Mouse (Mus musculus) embryonic facial prominence, embryonic 13.5 days (tissue): ENCODE data around the gene Rpl4. TPM values are rescaled to one million over a fixed set of nuclear protein-coding genes. Genes with fewer than 3 reads are reported as not detected.
A peak's percentile ranks its signal among the peaks of the same experiment; 100 is the strongest.
"Not testable (repeated sequence)": the region's sequence is repeated elsewhere in the genome, so short reads cannot be mapped to it uniquely, and the experiment has no call there.

Experiments
- ATAC-seq: fragments of 200-750 bp; cut with Nextera tagmentation; 2 replicates; pipeline ENCODE4 v1.8.0; 2017; ENCODE audit warnings: low read depth; ENCODE audit not compliant: insufficient number of reproducible peaks, insufficient read depth, low FRiP score, low TSS enrichment
- H3K27ac ChIP-seq: fragments of 300-500 bp; sonication (generic); 2 replicates; pipeline ENCODE4 v1.5.1; 2015; ENCODE audit warnings: moderate library complexity, mild to moderate bottlenecking, inconsistent platforms
- H3K27me3 ChIP-seq: fragments of 300-500 bp; sonication (generic); 2 replicates; pipeline ENCODE4 v1.6.1; 2015; ENCODE audit warnings: mild to moderate bottlenecking, inconsistent platforms
- H3K36me3 ChIP-seq: fragments of 300-500 bp; sonication (generic); 2 replicates; pipeline ENCODE4 v1.6.1; 2015; ENCODE audit warnings: mild to moderate bottlenecking, inconsistent platforms
- H3K4me1 ChIP-seq: fragments of 300-500 bp; sonication (generic); 2 replicates; pipeline ENCODE4 v1.6.1; 2015; ENCODE audit warnings: inconsistent platforms
- H3K4me2 ChIP-seq: fragments of 300-500 bp; sonication (generic); 2 replicates; pipeline ENCODE4 v1.6.1; 2015; ENCODE audit warnings: moderate library complexity, mild to moderate bottlenecking, inconsistent platforms
- H3K4me3 ChIP-seq: fragments of 300-500 bp; sonication (generic); 2 replicates; pipeline ENCODE4 v1.5.1; 2015; ENCODE audit warnings: mild to moderate bottlenecking, inconsistent platforms
- H3K9ac ChIP-seq: fragments of 300-500 bp; sonication (generic); 2 replicates; pipeline ENCODE4 v1.6.1; 2015; ENCODE audit warnings: mild to moderate bottlenecking, inconsistent platforms
- H3K9me3 ChIP-seq: fragments of 300-500 bp; sonication (generic); 2 replicates; pipeline ENCODE4 v1.6.1; 2016; ENCODE audit warnings: inconsistent platforms
- WGBS: fragments of 180-500 bp; shearing (Covaris S2); methylation state at CpG from one replicate; pipeline ENCODE4 v1.1.7; 2015; ENCODE audit warnings: mixed read lengths; 5-methylcytosine and 5-hydroxymethylcytosine counted together
- polyA plus RNA-seq: library from polyadenylated mRNA; unstranded; fragments of >200 nt; fragmentation: Nextera tagmentation; extraction: Ambion mirVana; gene quantifications from 2 replicates; pipeline ENCODE4 v1.2.1, GENCODE M21; 2015

The Rpl4 gene
- polyA plus RNA-seq, 1 experiment from 2014 or later = 1,232 TPM

DNA sequence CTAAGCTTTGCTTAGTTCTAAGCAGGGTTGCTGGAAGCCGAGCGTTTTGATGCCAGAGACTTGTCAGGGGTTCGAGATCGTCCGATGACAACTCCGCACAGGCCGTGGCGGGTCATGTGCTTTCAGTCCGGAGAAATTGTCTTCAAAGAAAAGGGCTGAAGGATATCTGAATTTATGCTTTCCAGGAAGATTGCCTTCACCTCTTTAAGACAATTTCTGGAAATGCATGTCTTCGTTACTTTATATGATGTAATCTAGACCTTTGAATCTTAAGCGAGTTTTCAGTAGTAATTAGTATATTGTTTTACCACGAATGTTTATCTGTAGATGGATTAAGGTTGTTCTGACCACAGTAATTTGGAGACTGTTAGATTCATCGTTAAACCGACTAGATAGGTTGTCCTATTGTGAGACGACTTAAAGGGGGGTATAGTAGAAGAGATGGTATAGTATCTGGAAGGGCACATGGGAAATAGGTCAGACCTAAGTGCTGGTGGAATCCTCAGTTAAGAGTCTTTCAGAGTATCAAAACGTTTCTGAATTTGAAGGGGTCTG, 568 bp downstream of the Rpl4 start:
- Histone ChIP-seq H3K4me2 (peak overlapping the region; percentile 82), H3K4me3 (peak overlapping the region; percentile 93), H3K4me1 (peaks cover 25% of the 10 kb centered on the region), H3K27ac (peak overlapping the region; percentile 95), H3K27me3 (no peaks in the 10 kb centered on the region), H3K36me3 (peaks cover 43% of the 10 kb centered on the region), H3K9ac (peak overlapping the region; percentile 93), H3K9me3 (no peaks in the 10 kb centered on the region)
- no peak for ATAC-seq
- WGBS = under 1% methylated on average over 16 of the region's 16 CpGs

DNA sequence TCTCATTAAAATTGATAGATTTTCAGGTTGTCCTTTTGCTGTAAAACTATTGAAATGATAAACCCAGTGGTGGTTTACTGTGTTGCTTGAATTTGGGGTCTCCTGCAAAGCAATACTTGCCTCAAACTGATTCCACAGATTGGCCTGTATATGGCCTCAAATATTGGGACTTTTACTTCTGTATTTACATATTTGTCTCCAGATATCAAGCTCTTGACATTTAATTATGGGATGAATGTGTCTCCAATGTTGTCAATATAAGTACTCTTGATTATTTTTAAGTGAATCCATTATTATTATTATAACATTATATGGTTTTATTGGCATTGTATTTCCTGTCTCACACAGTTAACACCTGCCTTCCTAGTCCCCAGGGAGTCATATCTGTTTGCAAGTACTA, 1.2 kb downstream of the Rpl4 start:
- Histone ChIP-seq H3K4me3 (peak overlapping the region; percentile 93), H3K4me2 (peak overlapping the region; percentile 82), H3K36me3 (peaks cover 45% of the 10 kb centered on the region), H3K4me1 (peaks cover 25% of the 10 kb centered on the region), H3K9me3 (no peaks in the 10 kb centered on the region), H3K27ac (peak overlapping the region; percentile 95; the same call in 1 of the 2 replicates), H3K27me3 (no peaks in the 10 kb centered on the region), H3K9ac (peak overlapping the region; percentile 93)
- no peak for ATAC-seq

DNA sequence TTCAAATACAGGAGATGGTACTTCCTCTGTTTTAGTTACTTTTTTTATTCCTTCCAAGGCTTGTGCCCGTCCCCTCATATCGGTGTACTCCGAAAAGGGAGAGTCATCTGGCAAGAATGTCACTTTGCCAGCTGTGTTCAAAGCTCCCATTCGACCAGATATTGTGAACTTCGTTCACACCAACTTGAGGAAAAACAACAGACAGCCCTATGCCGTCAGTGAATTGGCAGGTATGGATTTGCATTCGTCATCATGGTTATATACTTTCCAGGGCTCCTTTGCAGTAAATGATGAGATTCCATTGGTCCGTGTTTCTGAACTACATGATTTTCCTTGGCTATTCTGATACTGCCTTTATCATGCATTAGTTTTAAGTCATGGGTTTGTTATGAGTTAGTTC, 1.6 kb downstream of the Rpl4 start:
- H3K4me2 ChIP-seq = peak overlapping the region; percentile 82
- H3K9me3 ChIP-seq = no peaks in the 10 kb centered on the region
- peaks cover 27% of the 10 kb centered on the region for H3K4me1 ChIP-seq
- peak overlapping the region; percentile 93 for H3K4me3 ChIP-seq
- peaks cover 45% of the 10 kb centered on the region for H3K36me3 ChIP-seq
- no peak overlapping the region for H3K27ac ChIP-seq
- peak overlapping the region; percentile 93; the same call in 1 of the 2 replicates for H3K9ac ChIP-seq
- ATAC-seq = no peak
- WGBS = 70% methylated on average over 8 of the region's 8 CpGs
- no peaks in the 10 kb centered on the region for H3K27me3 ChIP-seq

DNA sequence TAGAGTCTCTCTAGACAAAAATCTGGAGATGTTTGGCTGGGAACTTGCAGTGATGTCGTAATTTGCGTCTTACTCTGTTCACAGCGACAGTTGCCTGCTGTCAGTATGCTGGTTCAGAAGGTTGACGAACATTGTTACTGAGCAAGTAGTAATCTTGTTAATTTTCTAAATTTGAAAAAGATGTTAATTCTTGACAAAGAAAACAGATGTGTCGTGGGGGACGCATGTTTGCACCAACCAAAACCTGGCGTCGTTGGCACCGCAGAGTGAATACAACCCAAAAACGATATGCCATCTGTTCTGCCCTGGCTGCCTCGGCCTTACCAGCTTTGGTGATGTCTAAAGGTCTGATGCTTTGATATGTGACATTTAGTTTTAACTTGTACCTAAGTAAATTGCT, 2.2 kb downstream of the Rpl4 start:
- H3K9me3 ChIP-seq = no peaks in the 10 kb centered on the region
- H3K4me3 ChIP-seq = 0 out of 2 replicates have a peak overlapping the region, but pooled peaks have one; percentile 93
- no peak overlapping the region; the same call in 1 of the 2 replicates for H3K9ac ChIP-seq
- no peak for ATAC-seq
- H3K27ac ChIP-seq = no peak overlapping the region
- H3K36me3 ChIP-seq = peaks cover 47% of the 10 kb centered on the region
- 82% methylated on average over 11 of the region's 11 CpGs for WGBS
- no peaks in the 10 kb centered on the region for H3K27me3 ChIP-seq
- peaks cover 32% of the 10 kb centered on the region for H3K4me1 ChIP-seq
- H3K4me2 ChIP-seq = peak overlapping the region; percentile 82; the same call in 1 of the 2 replicates

DNA sequence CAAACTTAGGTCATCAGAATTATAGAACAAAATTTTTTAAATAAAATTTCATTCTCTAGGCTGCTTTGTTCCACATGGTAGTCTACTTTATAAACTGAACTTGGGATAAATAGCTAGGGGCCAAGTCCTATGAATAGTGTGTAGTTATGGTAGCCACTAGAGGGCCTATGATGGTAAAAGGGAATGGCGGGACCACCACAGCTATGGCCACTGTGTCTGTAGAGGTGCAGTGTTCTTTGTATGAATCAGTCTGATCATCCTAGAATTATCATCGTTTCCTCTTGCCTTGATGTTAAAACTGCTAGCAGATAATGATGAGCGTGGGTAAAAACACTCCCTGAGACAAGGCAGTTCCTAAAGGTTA, 5.4 kb downstream of the Rpl4 start:
- ATAC-seq = no peak
- 41% methylated on average over 3 of the region's 3 CpGs for WGBS
- Histone ChIP-seq H3K4me1 (peaks cover 19% of the 10 kb centered on the region), H3K27ac (peak overlapping the region; percentile 86), H3K9ac (no peak overlapping the region), H3K27me3 (no peaks in the 10 kb centered on the region), H3K4me2 (peak overlapping the region; percentile 65), H3K36me3 (peaks cover 77% of the 10 kb centered on the region), H3K4me3 (peak overlapping the region; percentile 66), H3K9me3 (no peaks in the 10 kb centered on the region)

DNA sequence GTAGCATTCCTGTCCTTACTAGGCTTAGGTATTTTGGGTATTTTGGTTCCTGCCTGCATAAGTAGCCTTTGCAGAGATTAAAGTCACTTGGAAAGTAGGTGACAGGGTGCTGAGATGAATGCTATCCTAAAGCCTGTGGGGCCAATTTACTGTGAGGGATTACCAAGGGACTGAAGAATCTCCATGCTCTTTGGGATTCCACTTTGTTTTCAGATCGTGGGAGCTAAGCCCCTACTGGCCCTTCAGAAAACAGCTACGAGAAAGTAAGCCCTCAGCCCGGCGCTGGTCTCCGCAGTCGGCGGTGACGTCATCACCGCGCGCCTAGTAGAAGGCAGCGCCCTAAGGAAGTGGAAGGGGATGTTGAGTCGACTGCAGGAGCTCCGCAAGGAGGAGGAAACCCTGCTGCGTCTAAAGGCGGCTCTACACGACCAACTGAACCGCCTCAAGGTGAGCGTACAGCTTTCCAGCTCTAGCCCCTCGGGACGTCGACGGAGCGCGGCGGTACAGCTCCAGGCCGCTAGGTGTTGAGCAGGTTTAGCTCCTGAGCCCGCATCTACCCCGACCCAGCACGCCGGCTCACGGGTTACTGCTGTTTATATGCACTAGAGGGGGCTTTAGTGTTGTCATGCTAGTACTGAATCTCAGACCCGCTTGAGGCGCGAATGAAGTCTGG, 5.9 kb downstream of the Rpl4 start, which contains the start of gene Snapc5:
Gene Snapc5, plus strand, starts transcription at position 301 of the 673 bp plus-strand sequence.
- H3K4me3 ChIP-seq = peak within 1 kb of the TSS; percentile 66
- under 1% methylated on average over 35 of the region's 35 CpGs for WGBS
- peak within 1 kb of the TSS; percentile 75 for H3K9ac ChIP-seq
- H3K4me2 ChIP-seq = peak within 1 kb of the TSS; percentile 65
- peak within 1 kb of the TSS; percentile 86 for H3K27ac ChIP-seq
- peaks cover 77% of the 10 kb centered on the region for H3K36me3 ChIP-seq
- ATAC-seq = peak; percentile 93
- H3K9me3 ChIP-seq = no peaks in the 10 kb centered on the region
- peaks cover 19% of the 10 kb centered on the region for H3K4me1 ChIP-seq
- H3K27me3 ChIP-seq = no peaks in the 10 kb centered on the region

DNA sequence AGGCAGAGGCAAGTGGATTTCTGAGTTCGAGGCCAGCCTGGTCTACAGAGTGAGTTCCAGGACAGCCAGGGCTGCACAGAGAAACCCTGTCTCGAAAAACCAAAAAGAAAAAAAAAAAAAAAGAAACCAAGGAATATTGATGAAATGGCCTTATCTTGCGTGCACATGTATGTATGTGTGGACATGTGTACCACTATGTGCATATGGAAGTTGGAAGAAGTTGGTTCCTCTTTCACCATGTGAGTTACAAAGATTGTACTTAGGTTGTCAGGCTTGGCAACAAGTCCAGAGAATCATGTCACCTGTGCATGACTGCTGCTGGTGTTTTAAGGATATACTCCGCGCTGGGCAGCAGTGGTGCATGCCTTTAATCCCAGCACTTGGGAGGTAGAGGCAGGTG, 10.1 kb downstream of the Rpl4 start:
- WGBS = 91% methylated on average over 5 of the region's 5 CpGs
- H3K4me1 ChIP-seq, ATAC-seq, H3K4me2 ChIP-seq, H3K27me3 ChIP-seq, H3K9me3 ChIP-seq, H3K4me3 ChIP-seq, H3K9ac ChIP-seq, H3K27ac ChIP-seq: not testable (repeated sequence)
- H3K36me3 ChIP-seq = peaks cover 72% of the 10 kb centered on the region

DNA sequence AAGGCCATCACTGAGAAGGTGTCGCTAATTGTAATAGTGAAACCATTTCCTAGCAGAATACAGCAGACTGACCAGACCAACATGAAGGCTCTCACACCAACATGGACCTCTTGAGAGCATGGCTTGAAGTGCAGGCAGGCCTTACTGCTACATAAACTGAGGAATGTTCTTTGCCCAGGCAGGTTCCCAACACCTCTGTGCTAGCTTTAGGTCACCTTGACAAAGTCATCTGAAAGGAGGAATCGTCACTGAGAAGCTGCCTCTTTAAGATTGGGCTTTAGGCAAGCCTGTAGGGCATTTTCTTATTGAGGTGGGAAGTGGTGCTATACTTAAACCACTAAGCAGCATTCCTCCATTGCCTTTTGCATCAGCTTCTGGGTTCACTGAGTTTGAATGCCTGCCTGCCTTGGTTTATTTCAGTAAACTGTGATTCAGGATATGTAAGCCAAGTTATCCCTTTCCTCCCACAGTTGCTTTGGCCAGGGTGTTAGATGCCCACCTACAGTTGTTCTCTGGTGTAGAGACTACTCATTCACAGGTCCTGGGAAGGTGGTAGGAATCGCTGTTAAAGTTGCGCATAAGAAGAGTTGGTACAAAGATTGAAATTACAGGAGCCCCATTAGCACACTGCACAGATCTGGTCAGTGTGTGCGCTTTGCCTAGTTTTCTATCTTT, 11.1 kb downstream of the Rpl4 start:
- Histone ChIP-seq H3K4me3 (no peak overlapping the region), H3K36me3 (peaks cover 75% of the 10 kb centered on the region), H3K4me2 (no peak overlapping the region), H3K27me3 (no peaks in the 10 kb centered on the region), H3K4me1 (peaks cover 8% of the 10 kb centered on the region; the same call in 1 of the 2 replicates), H3K9ac (no peak overlapping the region), H3K27ac (no peak overlapping the region), H3K9me3 (no peaks in the 10 kb centered on the region)
- WGBS = 91% methylated on average over 5 of the region's 5 CpGs
- ATAC-seq = no peak

DNA sequence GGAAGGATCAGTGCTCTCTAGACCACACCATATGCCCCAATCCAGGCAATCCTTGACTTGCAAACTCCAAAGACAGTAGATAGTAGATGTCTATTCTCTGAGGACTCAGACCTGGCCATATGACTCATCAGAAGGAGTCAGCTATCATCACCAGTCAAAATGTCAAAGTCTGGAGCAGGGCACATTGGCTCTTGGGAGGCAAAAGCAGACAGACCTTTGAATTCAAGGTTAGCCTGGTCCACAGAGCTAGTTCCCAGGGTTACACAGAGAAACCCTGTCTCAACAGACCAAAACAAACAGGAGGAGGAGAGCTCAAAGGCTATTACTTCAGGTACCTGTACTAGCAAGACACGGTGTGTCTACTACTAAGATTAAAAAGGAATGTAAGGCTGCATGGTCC, 20.7 kb downstream of the Rpl4 start:
- no peaks in the 10 kb centered on the region for H3K4me1 ChIP-seq
- peaks cover 72% of the 10 kb centered on the region for H3K36me3 ChIP-seq
- no peaks in the 10 kb centered on the region for H3K9me3 ChIP-seq
- 93% methylated on average over 1 of the region's 1 CpGs for WGBS
- no peak overlapping the region for H3K4me2 ChIP-seq
- H3K27me3 ChIP-seq = no peaks in the 10 kb centered on the region
- no peak overlapping the region for H3K9ac ChIP-seq
- no peak for ATAC-seq
- H3K4me3 ChIP-seq = no peak overlapping the region
- no peak overlapping the region for H3K27ac ChIP-seq

DNA sequence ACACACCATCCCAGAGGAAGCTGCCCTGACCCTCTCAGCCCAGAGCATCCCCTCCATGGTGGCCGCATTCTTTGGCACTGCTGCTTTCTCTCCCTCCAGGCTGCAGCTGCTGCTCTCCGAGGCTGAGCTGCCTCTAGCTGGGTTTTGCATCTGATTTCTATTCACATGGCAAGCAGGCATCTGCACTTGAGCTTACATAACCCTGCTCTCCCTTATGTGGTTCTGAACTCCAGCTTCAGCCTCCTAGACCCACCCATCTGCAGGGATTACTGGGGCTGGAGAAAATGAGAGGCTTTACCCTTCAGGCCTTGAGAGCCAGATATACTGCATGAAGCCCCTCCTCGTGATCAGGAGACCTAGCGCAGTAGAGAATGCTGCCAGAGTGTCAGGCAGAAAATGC, 22.4 kb downstream of the Rpl4 start:
- H3K27ac ChIP-seq = 0 out of 2 replicates have a peak overlapping the region, but pooled peaks have one; percentile 16
- H3K9ac ChIP-seq = no peak overlapping the region
- H3K4me3 ChIP-seq = no peak overlapping the region
- H3K4me2 ChIP-seq = no peak overlapping the region
- H3K9me3 ChIP-seq = no peaks in the 10 kb centered on the region
- no peaks in the 10 kb centered on the region for H3K27me3 ChIP-seq
- H3K36me3 ChIP-seq = peaks cover 64% of the 10 kb centered on the region
- H3K4me1 ChIP-seq = no peaks in the 10 kb centered on the region
- no peak for ATAC-seq
- WGBS = 73% methylated on average over 4 of the region's 4 CpGs

DNA sequence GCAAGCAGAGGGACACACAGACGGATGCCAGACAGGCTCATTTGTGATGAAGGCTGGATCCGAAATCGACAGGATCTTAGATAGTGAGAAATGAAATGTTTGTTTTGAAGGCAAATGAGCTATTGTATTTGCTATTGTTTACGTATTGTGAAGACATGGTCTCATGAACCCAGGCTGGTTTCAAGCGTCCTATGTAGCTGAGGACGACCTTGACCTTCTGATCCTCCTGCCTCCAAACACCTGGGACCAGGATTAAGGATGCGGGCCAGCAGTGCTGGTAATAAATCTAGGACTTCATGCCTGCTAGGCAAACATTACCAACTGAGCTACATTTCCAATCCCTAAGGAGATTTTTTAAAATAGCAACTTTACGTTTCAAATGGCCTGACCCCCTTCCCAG, 24.3 kb downstream of the Rpl4 start:
- H3K27me3 ChIP-seq = no peaks in the 10 kb centered on the region
- no peak overlapping the region for H3K27ac ChIP-seq
- WGBS = 87% methylated on average over 8 of the region's 8 CpGs
- H3K4me1 ChIP-seq = no peaks in the 10 kb centered on the region
- H3K36me3 ChIP-seq = peaks cover 60% of the 10 kb centered on the region
- no peak overlapping the region for H3K9ac ChIP-seq
- H3K9me3 ChIP-seq = no peaks in the 10 kb centered on the region
- H3K4me2 ChIP-seq = no peak overlapping the region
- ATAC-seq = no peak
- no peak overlapping the region for H3K4me3 ChIP-seq
